ENCODE assay signal across 14 mouse cellular contexts in genomic region chr2:32904637-32905036, GRCm38 (mm10). TPM values are rescaled to one million over a fixed set of nuclear protein-coding genes. Genes with fewer than 3 reads are reported as not detected.
DNase-seq lines count a peak whose midpoint lies in the region; ATAC-seq lines count a peak whose summit lies in the region.
"Had no signal": no experiment of that assay in that cellular context is flagged by ENCODE, and none has a peak within 500 bp of the region (broad histone marks: within the 10 kb centered on the region; RNA-seq: fewer than 3 reads in every experiment).

No protein-coding gene starts in this region.

- 63% methylated on average over 5 of the region's 5 CpGs for WGBS in heart, embryonic 11.5 days (ENCODE audit: insufficient replicate concordance)
- 81% methylated on average over 5 of the region's 5 CpGs for WGBS in lung, embryonic 15.5 days
- 26% methylated on average over 5 of the region's 5 CpGs for WGBS in liver, embryonic 12.5 days (ENCODE audit: insufficient replicate concordance)
- WGBS in stomach, embryonic 14.5 days, result 77% methylated on average over 5 of the region's 5 CpGs

- no peak overlapping the region for H3K4me3 ChIP-seq in heart, embryonic 11.5 days (ENCODE audit: low read depth, low read length)
- H3K4me3 ChIP-seq in lung, embryonic 15.5 days, result no peak overlapping the region
- no peak overlapping the region for H3K4me3 ChIP-seq in liver, embryonic 12.5 days
- no peak overlapping the region for H3K4me3 ChIP-seq in stomach, embryonic 14.5 days (ENCODE audit: low read depth, low read length)

- H3K4me1 ChIP-seq in heart, embryonic 11.5 days (ENCODE audit: control insufficient read depth, insufficient read depth, low read length), result peaks cover 59% of the 10 kb centered on the region
- peaks cover 74% of the 10 kb centered on the region for H3K4me1 ChIP-seq in lung, embryonic 15.5 days
- peaks cover 79% of the 10 kb centered on the region for H3K4me1 ChIP-seq in liver, embryonic 12.5 days
- peaks cover 51% of the 10 kb centered on the region for H3K4me1 ChIP-seq in stomach, embryonic 14.5 days (ENCODE audit: control insufficient read depth, insufficient read depth, low read length)

- H3K9me3 ChIP-seq in heart, embryonic 11.5 days (replicated peaks; ENCODE audit: control insufficient read depth, low read length), result no peaks in the 10 kb centered on the region
- no peaks in the 10 kb centered on the region for H3K9me3 ChIP-seq in lung, embryonic 15.5 days
- no peaks in the 10 kb centered on the region for H3K9me3 ChIP-seq in liver, embryonic 12.5 days (replicated peaks)
- H3K9me3 ChIP-seq in stomach, embryonic 14.5 days (ENCODE audit: control insufficient read depth, low read depth, low read length), result no peaks in the 10 kb centered on the region

- H3K27me3 ChIP-seq in heart, embryonic 11.5 days (ENCODE audit: control insufficient read depth, insufficient read depth, low read length), result no peaks in the 10 kb centered on the region
- H3K27me3 ChIP-seq in lung, embryonic 15.5 days, result no peaks in the 10 kb centered on the region
- H3K27me3 ChIP-seq in liver, embryonic 12.5 days (replicated peaks), result no peaks in the 10 kb centered on the region
- no peaks in the 10 kb centered on the region for H3K27me3 ChIP-seq in stomach, embryonic 14.5 days (ENCODE audit: control insufficient read depth, insufficient read depth, low read length)
- H3K27me3 ChIP-seq: Patski had no signal

- ATAC-seq in heart, embryonic 11.5 days (replicated peaks; ENCODE audit: insufficient number of reproducible peaks, low FRiP score, low TSS enrichment), result no peak
- ATAC-seq in lung, embryonic 15.5 days (ENCODE audit: borderline replicate concordance, extremely low read depth, low FRiP score, low TSS enrichment), result no peak
- peak; percentile 74 for ATAC-seq in liver, embryonic 12.5 days
- ATAC-seq in stomach, embryonic 14.5 days (ENCODE audit: insufficient number of reproducible peaks, insufficient read depth, low FRiP score, low read depth), result no peak
- ATAC-seq: forebrain, embryonic 14.5 days; midbrain, embryonic 16.5 days; Patski had no signal

- H3K4me2 ChIP-seq in heart, embryonic 11.5 days, result no peak overlapping the region
- no peak overlapping the region for H3K4me2 ChIP-seq in lung, embryonic 15.5 days
- peak overlapping the region; percentile 17; the same call in 1 of the 2 replicates for H3K4me2 ChIP-seq in liver, embryonic 12.5 days
- no peak overlapping the region for H3K4me2 ChIP-seq in stomach, embryonic 14.5 days (replicated peaks; ENCODE audit: low read depth, low read length)
- H3K4me2 ChIP-seq: hindbrain, embryonic 14.5 days had no signal

- H3K36me3 ChIP-seq in heart, embryonic 11.5 days (ENCODE audit: control insufficient read depth, insufficient read depth, low read length), result peaks cover 3% of the 10 kb centered on the region; the same call in 1 of the 2 replicates
- H3K36me3 ChIP-seq in lung, embryonic 15.5 days, result peaks cover 7% of the 10 kb centered on the region
- no peaks in the 10 kb centered on the region; the same call in 1 of the 2 replicates for H3K36me3 ChIP-seq in liver, embryonic 12.5 days
- no peaks in the 10 kb centered on the region; the same call in none of the 2 replicates for H3K36me3 ChIP-seq in stomach, embryonic 14.5 days (ENCODE audit: control insufficient read depth, insufficient read depth, low read length)

- no peak for DNase-seq in heart, adult 11 months
- DNase-seq in lung, postnatal 25 days (ENCODE audit: low spot score), result no peak
- no peak for DNase-seq in frontal cortex, adult 2 months (ENCODE audit: extremely low spot score in 1 of 2, low spot score in 1 of 2)
- DNase-seq in right cerebral cortex, postnatal 14 days, result no peak
- DNase-seq: kidney, adult 8-10 months; thymus, adult 18-20 months had no signal

- 0 out of 2 replicates have a peak overlapping the region, but pooled peaks have one; percentile 29 for H3K27ac ChIP-seq in heart, embryonic 11.5 days (ENCODE audit: low read depth, low read length)
- H3K27ac ChIP-seq in lung, embryonic 15.5 days, result peak overlapping the region; percentile 39
- peak overlapping the region; percentile 56 for H3K27ac ChIP-seq in liver, embryonic 12.5 days
- peak overlapping the region; percentile 66; the same call in 1 of the 2 replicates for H3K27ac ChIP-seq in stomach, embryonic 14.5 days (ENCODE audit: low read length)
- H3K27ac ChIP-seq: hindbrain, embryonic 14.5 days had no signal

- H3K9ac ChIP-seq in heart, embryonic 11.5 days (ENCODE audit: low read depth, low read length), result no peak overlapping the region
- no peak overlapping the region for H3K9ac ChIP-seq in lung, embryonic 15.5 days
- 0 out of 2 replicates have a peak overlapping the region, but pooled peaks have one; percentile 4 for H3K9ac ChIP-seq in liver, embryonic 12.5 days
- H3K9ac ChIP-seq in stomach, embryonic 14.5 days (replicated peaks; ENCODE audit: low read depth, low read length), result no peak overlapping the region
- H3K9ac ChIP-seq: hindbrain, embryonic 14.5 days had no signal

RNA-seq across cellular contexts. Expression of gene Fam129b, which starts 28.7 kb away (rescaled TPM):
- 21.5 and 24.2 TPM in 2 replicates for polyA plus RNA-seq in heart, embryonic 11.5 days (2014; fragmentation: Nextera tagmentation; extraction: Ambion mirVana)
- polyA plus RNA-seq in lung, embryonic 15.5 days (2015; fragmentation: Nextera tagmentation; extraction: Ambion mirVana), result 114 and 117 TPM in 2 replicates
- polyA plus RNA-seq in liver, embryonic 12.5 days (2016; fragmentation: Nextera tagmentation; extraction: Ambion mirVana), result 11.9 and 12.4 TPM in 2 replicates
- polyA plus RNA-seq in stomach, embryonic 14.5 days (2014; fragmentation: Nextera tagmentation; extraction: Ambion mirVana), result 31.9 and 34.7 TPM in 2 replicates
- 28.3 and 30.0 TPM in 2 replicates for polyA plus RNA-seq in frontal cortex, adult 2 months (2012; rRNA removed)

RNA-seq across cellular contexts. Expression of gene Rpl12, which starts 56.7 kb away (rescaled TPM):
- 131 and 158 TPM in 2 replicates for polyA plus RNA-seq in heart, embryonic 11.5 days (2014; fragmentation: Nextera tagmentation; extraction: Ambion mirVana)
- 164 and 167 TPM in 2 replicates for polyA plus RNA-seq in lung, embryonic 15.5 days (2015; fragmentation: Nextera tagmentation; extraction: Ambion mirVana)
- polyA plus RNA-seq in liver, embryonic 12.5 days (2016; fragmentation: Nextera tagmentation; extraction: Ambion mirVana), result 171 and 174 TPM in 2 replicates
- 232 and 269 TPM in 2 replicates for polyA plus RNA-seq in stomach, embryonic 14.5 days (2014; fragmentation: Nextera tagmentation; extraction: Ambion mirVana)
- 374 and 403 TPM in 2 replicates for polyA plus RNA-seq in frontal cortex, adult 2 months (2012; rRNA removed)

RNA-seq across cellular contexts. Expression of gene Lrsam1, which starts 56.8 kb away (rescaled TPM):
- 6.7 and 7.4 TPM in 2 replicates for polyA plus RNA-seq in heart, embryonic 11.5 days (2014; fragmentation: Nextera tagmentation; extraction: Ambion mirVana)
- polyA plus RNA-seq in lung, embryonic 15.5 days (2015; fragmentation: Nextera tagmentation; extraction: Ambion mirVana), result 7.5 and 9.7 TPM in 2 replicates
- 3.5 and 4.4 TPM in 2 replicates for polyA plus RNA-seq in liver, embryonic 12.5 days (2016; fragmentation: Nextera tagmentation; extraction: Ambion mirVana)
- 7.8 and 8.8 TPM in 2 replicates for polyA plus RNA-seq in stomach, embryonic 14.5 days (2014; fragmentation: Nextera tagmentation; extraction: Ambion mirVana)
- 21.5 and 26.0 TPM in 2 replicates for polyA plus RNA-seq in frontal cortex, adult 2 months (2012; rRNA removed)

RNA-seq across cellular contexts. Expression of gene Stxbp1, which starts 57.6 kb away (rescaled TPM):
- 20.6 and 26.1 TPM in 2 replicates for polyA plus RNA-seq in heart, embryonic 11.5 days (2014; fragmentation: Nextera tagmentation; extraction: Ambion mirVana)
- 21.0 and 22.3 TPM in 2 replicates for polyA plus RNA-seq in lung, embryonic 15.5 days (2015; fragmentation: Nextera tagmentation; extraction: Ambion mirVana)
- polyA plus RNA-seq in liver, embryonic 12.5 days (2016; fragmentation: Nextera tagmentation; extraction: Ambion mirVana), result 5.8 and 5.9 TPM in 2 replicates
- 22.6 and 23.5 TPM in 2 replicates for polyA plus RNA-seq in stomach, embryonic 14.5 days (2014; fragmentation: Nextera tagmentation; extraction: Ambion mirVana)
- polyA plus RNA-seq in frontal cortex, adult 2 months (2012; rRNA removed), result 666 and 673 TPM in 2 replicates
